Mouse (Mus musculus) forebrain, postnatal 0 days (tissue): ENCODE results near the gene Fcer1g. TPM values are rescaled to one million over a fixed set of nuclear protein-coding genes. Genes with fewer than 3 reads are reported as not detected.

Experiments
- ATAC-seq: fragments of 200-750 bp; cut with Nextera tagmentation; 2 replicates; pipeline ENCODE4 v1.8.0; 2017; ENCODE audit warnings: mild to moderate bottlenecking, moderate library complexity
- DNase-seq: peaks from one replicate; pipeline ENCODE4 v3.0.0-alpha.2; 2015
- H3K27ac ChIP-seq: fragments of 300-500 bp; sonication (generic); 2 replicates; pipeline ENCODE4 v1.5.1; 2014; ENCODE audit warnings: low read depth, mild to moderate bottlenecking, antibody characterized with exemption, low read length, moderate library complexity, mixed read lengths
- H3K27me3 ChIP-seq: fragments of 300-500 bp; sonication (generic); 2 replicates; pipeline ENCODE4 v1.6.1; 2014; ENCODE audit warnings: mild to moderate bottlenecking, low read length, mixed read lengths; ENCODE audit not compliant: insufficient read depth
- H3K36me3 ChIP-seq: fragments of 300-500 bp; sonication (generic); 2 replicates; pipeline ENCODE4 v1.6.1; 2014; ENCODE audit warnings: mild to moderate bottlenecking, moderate library complexity; ENCODE audit not compliant: insufficient read depth
- H3K4me1 ChIP-seq: fragments of 300-500 bp; sonication (generic); 2 replicates; pipeline ENCODE4 v1.6.1; 2014; ENCODE audit warnings: antibody characterized with exemption; ENCODE audit not compliant: insufficient read depth
- H3K4me2 ChIP-seq: fragments of 300-500 bp; sonication (generic); 2 replicates; pipeline ENCODE4 v1.6.1; 2014; ENCODE audit warnings: low read depth, mild to moderate bottlenecking, moderate library complexity
- H3K4me3 ChIP-seq: fragments of 300-500 bp; sonication (generic); 2 replicates; pipeline ENCODE4 v1.5.1; 2014; ENCODE audit warnings: low read depth, low read length, mixed read lengths
- H3K9ac ChIP-seq: fragments of 300-500 bp; sonication (generic); 2 replicates; pipeline ENCODE4 v1.6.1; 2014; ENCODE audit warnings: mild to moderate bottlenecking
- H3K9me3 ChIP-seq: fragments of 300-500 bp; sonication (generic); 2 replicates; pipeline ENCODE4 v1.6.1; 2016; ENCODE audit warnings: low read length
- CTCF ChIP-seq: sonication (generic); IDR thresholded peaks from 2 replicates; pipeline ENCODE4 v1.5.1; 2016; ENCODE audit warnings: antibody characterized with exemption, control low read depth, low read depth
- WGBS: fragments of 180-500 bp; shearing (Covaris S2); extraction: QIAGEN DNeasy Blood & Tissue Kit; methylation state at CpG from one replicate; pipeline ENCODE4 v1.1.7; 2014; 5-methylcytosine and 5-hydroxymethylcytosine counted together
- polyA plus RNA-seq: library from polyadenylated mRNA; unstranded; fragments of >200 nt; fragmentation: Nextera tagmentation; extraction: Ambion mirVana; gene quantifications from 2 replicates; pipeline ENCODE4 v1.2.1, GENCODE M21; 2015
- total RNA-seq: library from RNA; depleted of rRNA; stranded (reverse); fragments of >200 nt; gene quantifications from 2 replicates; pipeline ENCODE4 v1.2.3, GENCODE M21; 2014

Gene Fcer1g
- total and polyA plus RNA-seq, 2 experiments from 2014 or later: 11.2 to 33.2 TPM

DNA sequence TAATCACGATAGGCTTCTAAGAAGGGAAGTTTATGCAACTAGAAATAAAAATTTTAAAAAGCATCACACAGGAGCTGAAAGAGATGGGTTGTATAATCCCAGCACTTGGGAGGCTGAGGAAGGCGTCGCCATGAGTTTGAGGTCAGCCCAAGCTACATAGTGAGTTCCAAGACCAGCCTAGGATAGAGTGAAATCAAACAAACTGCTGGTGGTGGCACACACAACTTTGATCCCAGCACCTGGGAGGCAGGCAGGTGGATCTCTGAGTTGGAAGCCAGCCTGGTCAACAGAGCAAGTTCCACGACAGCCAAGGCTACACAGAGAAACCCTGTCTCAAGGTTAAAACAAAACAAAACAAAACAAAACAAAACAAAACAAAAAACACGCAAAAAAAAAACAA, 1.8 kb downstream of the Fcer1g start:
- ATAC-seq (no peak), DNase-seq (no peak)
- Histone ChIP-seq H3K9ac (no peak overlapping the region), H3K4me2 (no peak overlapping the region), H3K27ac (no peak overlapping the region), H3K4me1 (no peaks in the 10 kb centered on the region), H3K4me3 (no peak overlapping the region), H3K27me3 (no peaks in the 10 kb centered on the region), H3K36me3 (peaks cover 38% of the 10 kb centered on the region), H3K9me3 (no peaks in the 10 kb centered on the region)
- WGBS: 86% methylated on average over 5 of the region's 5 CpGs
- TF ChIP-seq CTCF: no peak

DNA sequence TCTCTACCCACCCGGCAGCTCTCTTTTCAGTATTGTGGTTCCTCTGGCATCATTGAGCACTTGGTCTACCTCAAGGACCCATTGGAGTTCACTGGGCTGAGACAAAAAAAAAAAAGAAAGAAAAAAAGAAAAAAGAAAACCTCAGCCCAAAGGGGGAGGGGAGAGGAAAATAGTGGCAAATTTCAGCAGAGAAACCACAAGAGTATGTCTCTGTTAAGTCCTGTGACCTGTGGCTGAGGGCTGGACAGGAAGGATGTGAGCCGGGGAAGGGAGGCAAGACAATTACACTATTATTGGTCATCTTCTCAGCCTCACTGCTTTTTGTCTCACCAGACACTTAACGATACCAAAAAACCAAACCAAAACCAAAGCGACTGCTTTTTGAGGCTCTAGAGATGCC, 2.3 kb downstream of the Fcer1g start:
- WGBS: 84% methylated on average over 4 of the region's 4 CpGs
- Histone ChIP-seq H3K9ac (no peak overlapping the region), H3K4me3 (no peak overlapping the region), H3K27ac (no peak overlapping the region), H3K4me2 (no peak overlapping the region), H3K27me3 (no peaks in the 10 kb centered on the region), H3K4me1 (no peaks in the 10 kb centered on the region), H3K9me3 (no peaks in the 10 kb centered on the region), H3K36me3 (peaks cover 33% of the 10 kb centered on the region)
- DNase-seq (no peak), ATAC-seq (no peak)
- TF ChIP-seq CTCF: no peak

DNA sequence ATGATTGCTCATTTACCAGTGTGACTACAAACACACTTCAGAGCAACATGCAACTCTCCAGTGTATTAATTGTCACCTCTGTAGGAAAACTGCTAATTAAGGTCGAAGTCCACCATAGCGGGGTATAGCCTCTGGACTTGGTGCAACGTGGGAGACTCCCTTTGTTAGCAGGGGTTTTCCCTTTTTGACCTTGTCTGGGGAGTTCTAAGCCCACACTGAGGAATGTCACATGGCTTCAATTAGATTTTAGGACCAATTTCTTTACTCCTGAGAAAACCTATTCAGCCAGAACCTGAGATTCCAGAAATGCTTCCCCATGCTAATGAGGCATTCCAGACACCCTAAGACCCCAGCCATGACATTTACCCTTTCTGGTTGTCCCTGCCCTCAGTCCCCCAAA, 4.0 kb downstream of the Fcer1g start:
- Histone ChIP-seq H3K4me3 (no peak overlapping the region), H3K4me2 (no peak overlapping the region), H3K27me3 (no peaks in the 10 kb centered on the region), H3K9ac (no peak overlapping the region), H3K4me1 (no peaks in the 10 kb centered on the region), H3K9me3 (no peaks in the 10 kb centered on the region), H3K36me3 (peaks cover 19% of the 10 kb centered on the region), H3K27ac (no peak overlapping the region)
- no peak for TF ChIP-seq CTCF
- 28% methylated on average over 3 of the region's 3 CpGs for WGBS
- ATAC-seq (no peak), DNase-seq (no peak)

DNA sequence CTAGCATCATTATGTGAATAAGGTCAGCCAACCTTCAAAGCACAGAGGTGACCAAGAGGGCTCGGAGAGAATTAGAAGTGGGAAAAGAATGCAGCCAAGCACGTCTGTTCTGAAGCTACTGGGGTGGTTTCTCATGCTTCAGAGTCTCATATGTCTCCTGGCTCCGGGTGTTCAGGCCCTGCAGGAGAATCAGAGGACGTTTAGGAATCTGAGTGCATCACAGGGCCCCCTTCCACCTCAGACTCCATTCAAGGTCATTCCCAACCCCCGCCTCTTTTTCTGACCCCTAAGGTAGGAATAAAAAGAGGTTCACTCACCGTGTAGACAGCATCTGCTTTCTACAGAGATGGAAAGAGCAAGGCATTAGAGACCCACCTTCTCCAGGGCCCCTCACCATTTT, 4.4 kb downstream of the Fcer1g start:
- H3K27ac ChIP-seq: no peak overlapping the region

DNA sequence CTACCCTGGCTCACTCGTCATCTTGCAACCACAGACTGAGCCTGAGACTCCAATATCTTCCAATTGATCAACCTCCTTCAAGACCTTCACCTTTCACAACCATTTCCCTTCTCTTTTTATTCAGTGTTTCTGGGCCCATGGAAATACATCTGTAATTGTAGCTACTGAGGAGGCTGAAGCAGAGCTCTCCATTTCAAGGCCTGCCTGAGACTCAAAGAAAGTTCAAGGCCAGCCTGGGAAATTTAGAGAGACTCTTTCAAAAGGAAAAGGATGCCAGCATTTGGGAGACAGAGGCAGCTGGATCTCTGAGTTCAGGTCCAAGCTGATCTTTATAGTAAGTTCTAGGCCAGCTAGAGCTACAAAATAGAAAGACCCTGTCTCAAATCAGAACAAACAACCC, 6.3 kb downstream of the Fcer1g start:
- no peak for TF ChIP-seq CTCF
- DNase-seq (no peak), ATAC-seq (no peak)
- Histone ChIP-seq H3K9ac (no peak overlapping the region), H3K9me3 (no peaks in the 10 kb centered on the region), H3K4me3 (no peak overlapping the region), H3K27ac (no peak overlapping the region), H3K36me3 (no peaks in the 10 kb centered on the region), H3K4me1 (no peaks in the 10 kb centered on the region), H3K4me2 (no peak overlapping the region), H3K27me3 (no peaks in the 10 kb centered on the region)
- WGBS: 86% methylated on average over 1 of the region's 1 CpGs

More for the DNA sequence above, 4.4 kb downstream of the Fcer1g start:
- H3K9me3 ChIP-seq: no peaks in the 10 kb centered on the region
- DNase-seq: no peak
- H3K4me2 ChIP-seq: no peak overlapping the region
- H3K36me3 ChIP-seq: peaks cover 14% of the 10 kb centered on the region
- H3K4me3 ChIP-seq: no peak overlapping the region
- no peak overlapping the region for H3K9ac ChIP-seq
- no peaks in the 10 kb centered on the region for H3K4me1 ChIP-seq
- no peaks in the 10 kb centered on the region for H3K27me3 ChIP-seq
- TF ChIP-seq CTCF: no peak
- no peak for ATAC-seq
- WGBS: 35% methylated on average over 6 of the region's 6 CpGs

DNA sequence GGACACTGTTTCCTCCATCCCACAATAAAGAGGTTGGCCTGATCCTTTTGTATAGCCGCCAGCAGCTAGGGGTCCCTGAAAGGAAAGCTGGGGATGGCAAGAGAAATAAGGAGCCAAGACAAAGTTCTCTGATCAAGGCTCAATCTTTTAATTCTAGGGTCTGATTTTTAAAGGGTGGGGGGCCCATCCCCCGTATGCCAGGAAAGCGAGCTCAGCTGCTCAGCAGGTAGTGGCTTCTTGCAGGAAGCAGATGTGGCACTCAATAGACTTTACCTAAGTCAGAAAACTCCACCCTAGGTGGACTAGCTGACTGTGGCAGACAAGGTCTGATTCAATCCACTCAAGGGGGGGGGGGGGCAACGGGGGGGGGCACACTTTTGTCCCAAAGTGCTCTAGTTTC, 7.4 kb downstream of the Fcer1g start:
- WGBS: 39% methylated on average over 4 of the region's 4 CpGs
- Histone ChIP-seq H3K4me1 (0 out of 2 replicates have a peak, but pooled peaks cover under 1% of the 10 kb centered on the region), H3K27me3 (no peaks in the 10 kb centered on the region), H3K4me2 (no peak overlapping the region), H3K9ac (no peak overlapping the region), H3K36me3 (no peaks in the 10 kb centered on the region), H3K27ac (no peak overlapping the region), H3K9me3 (no peaks in the 10 kb centered on the region), H3K4me3 (no peak overlapping the region)
- ATAC-seq (no peak), DNase-seq (no peak)
- no peak for TF ChIP-seq CTCF

DNA sequence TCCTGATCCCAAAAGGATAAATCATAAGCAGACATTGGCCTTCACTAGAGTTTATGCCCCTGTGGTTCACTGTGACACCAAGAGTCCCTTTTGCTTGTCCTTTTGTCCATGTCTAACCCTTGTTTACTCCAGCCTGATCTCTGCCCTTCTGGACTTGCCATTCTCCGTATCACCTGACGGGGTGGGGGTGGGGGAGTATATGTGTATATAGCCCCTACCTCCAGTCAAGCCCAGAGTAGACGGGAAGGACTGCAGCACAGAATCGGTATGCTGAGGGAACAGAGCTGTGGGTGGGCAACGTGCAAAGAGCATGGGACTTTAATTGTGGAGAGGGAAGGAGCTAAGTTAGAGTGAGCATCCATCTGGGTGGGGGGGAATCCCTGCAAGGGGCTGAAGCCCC, 9.3 kb downstream of the Fcer1g start, which contains the start of gene Apoa2:
Apoa2 (plus strand) TSS at position 198 of the 400 bp plus-strand sequence.
- Histone ChIP-seq H3K9ac (no peak within 1 kb of the TSS), H3K36me3 (peaks cover 1% of the 10 kb centered on the region), H3K27ac (no peak within 1 kb of the TSS), H3K9me3 (no peaks in the 10 kb centered on the region), H3K4me3 (no peak within 1 kb of the TSS), H3K27me3 (no peaks in the 10 kb centered on the region), H3K4me2 (no peak within 1 kb of the TSS), H3K4me1 (peaks cover 9% of the 10 kb centered on the region)
- DNase-seq (no peak), ATAC-seq (no peak)
- 85% methylated on average over 5 of the region's 5 CpGs for WGBS
- TF ChIP-seq CTCF: no peak

DNA sequence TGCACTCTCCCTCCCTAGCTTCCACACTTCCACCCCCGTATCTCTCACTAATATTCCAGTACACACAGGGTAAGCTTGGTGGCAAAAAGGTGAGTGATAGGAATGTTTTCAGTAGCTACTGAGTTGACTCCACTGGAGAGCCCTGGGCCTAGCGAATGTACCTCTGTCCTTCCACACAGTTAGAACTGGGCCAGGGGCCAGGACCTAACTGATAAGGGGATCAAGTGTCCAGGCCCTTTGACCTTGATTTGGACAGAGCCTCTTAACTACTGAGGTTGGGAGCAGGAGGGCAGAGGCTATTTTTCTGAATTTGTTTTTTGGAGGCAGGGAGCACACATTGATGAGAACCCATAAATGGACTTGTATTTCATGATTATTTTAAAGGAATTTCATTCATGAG, 10.4 kb downstream of the Fcer1g start:
- Histone ChIP-seq H3K27ac (no peak overlapping the region), H3K36me3 (peaks cover 12% of the 10 kb centered on the region), H3K4me1 (peaks cover 9% of the 10 kb centered on the region), H3K4me2 (no peak overlapping the region), H3K9ac (no peak overlapping the region), H3K9me3 (no peaks in the 10 kb centered on the region), H3K27me3 (no peaks in the 10 kb centered on the region), H3K4me3 (no peak overlapping the region)
- WGBS: 92% methylated on average over 2 of the region's 2 CpGs
- TF ChIP-seq CTCF: no peak
- no peak for DNase-seq
- ATAC-seq: no peak
